Mouse (Mus musculus) CH12.LX (cell line): Measurements from ENCODE around the gene G2e3.

Experiments
- CTCF ChIP-seq, 2 experiments: IDR thresholded peaks in 1 of 2; conservative IDR thresholded peaks in 1 of 2; 2 replicates each; pipeline ENCODE4 v1.5.1; 2011 to 2012; ENCODE audit warnings: low read depth in 2 of 2, low read length in 2 of 2, improper control_type of control experiment in 1 of 2, inconsistent platforms in 1 of 2, mild to moderate bottlenecking in 1 of 2, moderate library complexity in 1 of 2
- JUN ChIP-seq: IDR thresholded peaks from 2 replicates; pipeline ENCODE4 v1.6.1; 2011; ENCODE audit warnings: low read depth, mild to moderate bottlenecking, low read length, improper control_type of control experiment, moderate library complexity; ENCODE audit not compliant: insufficient read depth
- SIN3A ChIP-seq: IDR thresholded peaks from 2 replicates; pipeline ENCODE4 v1.6.1; 2012; ENCODE audit warnings: low read length, improper control_type of control experiment, inconsistent platforms

DNA sequence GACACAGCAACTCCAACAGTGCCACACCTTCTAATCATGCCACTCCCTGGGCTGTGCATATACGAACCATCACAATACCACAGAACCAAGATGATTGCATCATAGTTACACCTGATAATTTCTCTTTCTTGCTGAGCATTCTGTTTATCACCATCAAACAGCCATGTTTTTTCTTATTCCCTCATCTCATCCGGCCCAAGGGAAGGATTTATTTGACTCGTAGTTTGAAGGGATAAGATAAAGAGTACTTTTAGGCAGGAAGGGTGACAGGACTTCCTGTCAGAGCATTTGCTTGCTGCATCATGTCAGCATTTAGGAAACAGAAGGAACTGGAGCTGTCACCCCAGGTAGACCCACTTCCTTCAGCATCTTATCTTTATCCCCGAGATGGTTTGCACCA, 63.5 kb downstream of the G2e3 start:
- TF ChIP-seq JUN: no peak
- TF ChIP-seq SIN3A: no peak
- no peak for TF ChIP-seq CTCF (conservative IDR thresholded peaks at IDR 0.05 in 1 of 2, IDR thresholded peaks at IDR 0.05 in 1 of 2; ENCODE audit: low read depth in 2 of 2, low read length in 2 of 2)
